Comparison of ENCODE assay signal across 10 mouse cellular contexts in the genomic region with DNA sequence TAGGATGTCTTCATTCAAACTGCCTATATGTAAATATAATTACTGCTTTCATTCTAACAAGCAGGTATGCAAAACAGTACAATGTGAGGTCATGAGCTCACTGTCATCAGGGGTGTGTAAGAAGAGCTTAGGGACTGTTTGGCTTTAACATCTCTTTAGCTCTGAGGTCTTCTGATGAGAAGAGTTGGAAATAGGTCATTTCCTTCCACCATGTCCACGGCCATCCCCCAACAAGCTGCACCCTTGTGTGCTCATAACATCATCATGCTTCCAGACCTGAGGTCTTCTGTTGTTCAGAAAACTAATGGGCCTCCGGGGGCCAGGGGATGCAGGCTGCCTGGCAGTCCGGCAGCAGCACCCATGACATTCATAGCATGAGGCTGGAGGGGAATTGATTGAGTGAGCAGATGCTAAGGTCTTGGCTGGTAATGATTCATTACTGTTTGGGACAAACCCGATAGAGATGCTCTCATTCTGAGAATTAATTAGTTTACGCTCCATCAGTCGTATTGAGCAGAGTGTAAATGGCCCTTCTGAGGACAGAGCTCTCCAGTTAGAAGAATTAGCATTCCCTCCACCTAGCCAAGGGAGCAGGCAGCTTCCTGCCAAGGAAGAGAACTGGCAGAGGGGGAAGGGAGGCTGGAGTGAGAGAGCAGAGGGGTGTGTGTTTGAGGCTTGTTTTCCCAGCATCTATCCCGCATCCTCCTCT.
DNase-seq lines count a peak whose midpoint lies in the region; ATAC-seq and TF ChIP-seq lines count a peak whose summit lies in the region.
"Had no signal": no experiment of that assay in that cellular context is flagged by ENCODE, and none has a peak within 500 bp of the region (broad histone marks: within the 10 kb centered on the region; RNA-seq: fewer than 3 reads in every experiment).

No protein-coding gene starts in this region.

- TF ChIP-seq POLR2A in cerebellum, adult 2 months (IDR thresholded peaks at IDR 0.05; ENCODE audit: borderline replicate concordance, insufficient read depth, low read length), result no peak

- H3K27me3 ChIP-seq in cerebellum, adult 2 months (ENCODE audit: control insufficient read depth, insufficient read depth, low read length), result no peaks in the 10 kb centered on the region
- H3K27me3 ChIP-seq in forebrain, postnatal 0 days (ENCODE audit: insufficient read depth, low read length), result no peaks in the 10 kb centered on the region
- H3K27me3 ChIP-seq: megakaryocyte, embryonic 14.5 days had no signal

- H3K9ac ChIP-seq in forebrain, postnatal 0 days, result no peak overlapping the region

- intact Hi-C loops in left cerebral cortex, adult 2 months (cut with DNase I), result no loop called here

- no peaks in the 10 kb centered on the region for H3K9me3 ChIP-seq in forebrain, postnatal 0 days (ENCODE audit: low read length)

- H3K27ac ChIP-seq in cerebellum, adult 2 months (ENCODE audit: insufficient read depth, low read length), result 0 out of 2 replicates have a peak overlapping the region, but pooled peaks have one; percentile 1
- H3K27ac ChIP-seq in forebrain, postnatal 0 days (ENCODE audit: low read depth, low read length), result peak overlapping the region; percentile 69
- peak overlapping the region; percentile 41; the same call in 1 of the 2 replicates for H3K27ac ChIP-seq in left cerebral cortex, adult 2 months

- peak; percentile 97 for ATAC-seq in forebrain, postnatal 0 days
- no peak for ATAC-seq in erythroblast, adult 5-6 weeks (replicated peaks; ENCODE audit: low FRiP score, poor library complexity, severe bottlenecking)

- no peak overlapping the region for H3K4me3 ChIP-seq in cerebellum, adult 2 months (replicated peaks; ENCODE audit: insufficient read depth, low read depth, low read length)
- no peak overlapping the region for H3K4me3 ChIP-seq in forebrain, postnatal 0 days (ENCODE audit: low read depth, low read length)
- no peak overlapping the region for H3K4me3 ChIP-seq in left cerebral cortex, adult 2 months
- H3K4me3 ChIP-seq: megakaryocyte, embryonic 14.5 days had no signal

- no peak overlapping the region for H3K4me2 ChIP-seq in forebrain, postnatal 0 days (ENCODE audit: low read depth)

- no peak for TF ChIP-seq CTCF in cerebellum, adult 2 months (IDR thresholded peaks at IDR 0.05; ENCODE audit: borderline replicate concordance, insufficient read depth, low read depth, low read length)
- TF ChIP-seq CTCF in forebrain, postnatal 0 days (IDR thresholded peaks at IDR 0.05; ENCODE audit: low read depth), result no peak
- TF ChIP-seq CTCF in left cerebral cortex, adult 2 months (IDR thresholded peaks at IDR 0.05), result no peak

- WGBS in cerebellum, adult 2 months, result 43% methylated on average over 7 of the region's 7 CpGs
- WGBS in forebrain, postnatal 0 days, result 11% methylated on average over 7 of the region's 7 CpGs

- no peaks in the 10 kb centered on the region for H3K36me3 ChIP-seq in forebrain, postnatal 0 days (ENCODE audit: insufficient read depth)

- peak in 1 of 2 experiments; percentile 47 for DNase-seq in cerebellum, adult 2 months
- DNase-seq in cerebellum, adult 11 months, result no peak
- peak; percentile 77 for DNase-seq in forebrain, postnatal 0 days
- peak in 1 of 2 experiments; percentile 36 for DNase-seq in left cerebral cortex, adult 2 months (ENCODE audit: extremely low spot score in 1 of 2, low spot score in 2 of 2)
- DNase-seq in retina, embryonic 14.5 days (ENCODE audit: low spot score), result peak; percentile 85
- no peak for DNase-seq in spleen, adult 18-20 months
- no peak for DNase-seq in spleen, postnatal 36 days (ENCODE audit: low spot score in 2 of 2)
- DNase-seq: thymus, postnatal 4 days had no signal

- H3K4me1 ChIP-seq in cerebellum, adult 2 months (ENCODE audit: control insufficient read depth, insufficient read depth, low read length), result peaks cover 3% of the 10 kb centered on the region
- H3K4me1 ChIP-seq in forebrain, postnatal 0 days (ENCODE audit: insufficient read depth), result no peaks in the 10 kb centered on the region
- H3K4me1 ChIP-seq: megakaryocyte, embryonic 14.5 days had no signal

Comparison
In these comparisons a context has a peak if more than half of its experiments do, and no peak if none do; other contexts are left out.
1. DNase-seq: peak in forebrain, postnatal 0 days (single experiment) and retina, embryonic 14.5 days (single experiment); none in cerebellum, adult 11 months (single experiment), spleen, adult 18-20 months (0 of 2) and spleen, postnatal 36 days (0 of 2).
2. H3K27ac ChIP-seq: peak in every context shown above with its lines; median percentile 69 in forebrain, postnatal 0 days; 41 in left cerebral cortex, adult 2 months; 1 in cerebellum, adult 2 months.